Mouse (Mus musculus): ENCODE measurements around the gene Ugt1a8. TPM values are rescaled to one million over a fixed set of nuclear protein-coding genes. Genes with fewer than 3 reads are reported as not detected.

Gene Ugt1a8
- polyA plus RNA-seq, 1 experiment from 2014 or later = not detected

GRCm38 (mm10) chr1:88261706-88262105, 174.1 kb downstream of the Ugt1a8 start:
- WGBS = 88% methylated on average over 7 of the region's 7 CpGs
- H3K4me3 ChIP-seq (replicated peaks; ENCODE audit: low read length) = no peak overlapping the region
- peaks cover 64% of the 10 kb centered on the region for H3K36me3 ChIP-seq (replicated peaks; ENCODE audit: control insufficient read depth, insufficient read depth)
- no peak overlapping the region for H3K4me2 ChIP-seq (replicated peaks)
- no peak overlapping the region for H3K27ac ChIP-seq
- ATAC-seq (ENCODE audit: low FRiP score) (no peak), DNase-seq (ENCODE audit: low spot score) (no peak)
- H3K9me3 ChIP-seq (ENCODE audit: control insufficient read depth, low read length) = peaks cover 12% of the 10 kb centered on the region
- no peaks in the 10 kb centered on the region for H3K27me3 ChIP-seq (ENCODE audit: control insufficient read depth, insufficient read depth, low read length)
- H3K9ac ChIP-seq = no peak overlapping the region
- no peaks in the 10 kb centered on the region for H3K4me1 ChIP-seq (replicated peaks; ENCODE audit: control insufficient read depth, insufficient read depth, low read length)

- ATAC-seq (ENCODE audit: low FRiP score) (no peak), DNase-seq (ENCODE audit: low spot score) (peak; percentile 69)
- H3K4me1 ChIP-seq (replicated peaks; ENCODE audit: control insufficient read depth, insufficient read depth, low read length) = no peaks in the 10 kb centered on the region
- H3K4me2 ChIP-seq (replicated peaks) = no peak overlapping the region
- no peak overlapping the region for H3K4me3 ChIP-seq (replicated peaks; ENCODE audit: low read length)
- H3K36me3 ChIP-seq (replicated peaks; ENCODE audit: control insufficient read depth, insufficient read depth) = peaks cover 70% of the 10 kb centered on the region
- no peak overlapping the region for H3K27ac ChIP-seq
- no peaks in the 10 kb centered on the region for H3K27me3 ChIP-seq (ENCODE audit: control insufficient read depth, insufficient read depth, low read length)
- peaks cover 6% of the 10 kb centered on the region for H3K9me3 ChIP-seq (ENCODE audit: control insufficient read depth, low read length)
- 82% methylated on average over 4 of the region's 4 CpGs for WGBS
- no peak overlapping the region for H3K9ac ChIP-seq
Observed at GRCm38 (mm10) chr1:88262255-88262654, 174.6 kb downstream of the Ugt1a8 start.

- Histone ChIP-seq H3K9me3 (ENCODE audit: control insufficient read depth, low read length) (no peaks in the 10 kb centered on the region), H3K27ac (no peak overlapping the region), H3K4me2 (replicated peaks) (no peak overlapping the region), H3K9ac (no peak overlapping the region), H3K36me3 (replicated peaks; ENCODE audit: control insufficient read depth, insufficient read depth) (peaks cover 77% of the 10 kb centered on the region), H3K4me1 (replicated peaks; ENCODE audit: control insufficient read depth, insufficient read depth, low read length) (no peaks in the 10 kb centered on the region), H3K27me3 (ENCODE audit: control insufficient read depth, insufficient read depth, low read length) (no peaks in the 10 kb centered on the region), H3K4me3 (replicated peaks; ENCODE audit: low read length) (no peak overlapping the region)
- ATAC-seq (ENCODE audit: low FRiP score) (no peak), DNase-seq (ENCODE audit: low spot score) (no peak)
- WGBS = 79% methylated on average over 6 of the region's 6 CpGs
Observed at GRCm38 (mm10) chr1:88262961-88263360, 175.3 kb downstream of the Ugt1a8 start.

GRCm38 (mm10) chr1:88263778-88264177, 176.2 kb downstream of the Ugt1a8 start:
- Histone ChIP-seq H3K9ac (no peak overlapping the region), H3K36me3 (replicated peaks; ENCODE audit: control insufficient read depth, insufficient read depth) (peaks cover 85% of the 10 kb centered on the region), H3K4me3 (replicated peaks; ENCODE audit: low read length) (no peak overlapping the region), H3K27me3 (ENCODE audit: control insufficient read depth, insufficient read depth, low read length) (no peaks in the 10 kb centered on the region), H3K4me2 (replicated peaks) (no peak overlapping the region), H3K4me1 (replicated peaks; ENCODE audit: control insufficient read depth, insufficient read depth, low read length) (no peaks in the 10 kb centered on the region), H3K27ac (no peak overlapping the region), H3K9me3 (ENCODE audit: control insufficient read depth, low read length) (no peaks in the 10 kb centered on the region)
- ATAC-seq (ENCODE audit: low FRiP score) (no peak), DNase-seq (ENCODE audit: low spot score) (no peak)
- 91% methylated on average over 5 of the region's 5 CpGs for WGBS

- 92% methylated on average over 7 of the region's 7 CpGs for WGBS
- DNase-seq (ENCODE audit: low spot score) = no peak
- Histone ChIP-seq H3K9ac (no peak overlapping the region), H3K9me3 (ENCODE audit: control insufficient read depth, low read length) (no peaks in the 10 kb centered on the region), H3K27me3 (ENCODE audit: control insufficient read depth, insufficient read depth, low read length) (no peaks in the 10 kb centered on the region), H3K4me2 (replicated peaks) (no peak overlapping the region), H3K4me3 (replicated peaks; ENCODE audit: low read length) (no peak overlapping the region), H3K27ac (no peak overlapping the region), H3K36me3 (replicated peaks; ENCODE audit: control insufficient read depth, insufficient read depth) (peaks cover 91% of the 10 kb centered on the region), H3K4me1 (replicated peaks; ENCODE audit: control insufficient read depth, insufficient read depth, low read length) (no peaks in the 10 kb centered on the region)
- no peak for ATAC-seq (ENCODE audit: low FRiP score)
Observed at GRCm38 (mm10) chr1:88264237-88264868, 176.7 kb downstream of the Ugt1a8 start.

- Histone ChIP-seq H3K4me1 (replicated peaks; ENCODE audit: control insufficient read depth, insufficient read depth, low read length) (no peaks in the 10 kb centered on the region), H3K4me2 (replicated peaks) (no peak overlapping the region), H3K27ac (no peak overlapping the region), H3K27me3 (ENCODE audit: control insufficient read depth, insufficient read depth, low read length) (no peaks in the 10 kb centered on the region), H3K9ac (no peak overlapping the region), H3K9me3 (ENCODE audit: control insufficient read depth, low read length) (no peaks in the 10 kb centered on the region), H3K36me3 (replicated peaks; ENCODE audit: control insufficient read depth, insufficient read depth) (peaks cover 96% of the 10 kb centered on the region), H3K4me3 (replicated peaks; ENCODE audit: low read length) (no peak overlapping the region)
- 78% methylated on average over 4 of the region's 4 CpGs for WGBS
- DNase-seq (ENCODE audit: low spot score) = no peak
- no peak for ATAC-seq (ENCODE audit: low FRiP score)
Observed at GRCm38 (mm10) chr1:88264869-88265240, 177.2 kb downstream of the Ugt1a8 start.

GRCm38 (mm10) chr1:88266123-88266522, 178.5 kb downstream of the Ugt1a8 start:
- H3K9me3 ChIP-seq (ENCODE audit: control insufficient read depth, low read length) = no peaks in the 10 kb centered on the region
- no peak overlapping the region for H3K27ac ChIP-seq
- DNase-seq (ENCODE audit: low spot score) (no peak), ATAC-seq (ENCODE audit: low FRiP score) (no peak)
- 90% methylated on average over 13 of the region's 13 CpGs for WGBS
- no peak overlapping the region for H3K4me3 ChIP-seq (replicated peaks; ENCODE audit: low read length)
- no peaks in the 10 kb centered on the region for H3K4me1 ChIP-seq (replicated peaks; ENCODE audit: control insufficient read depth, insufficient read depth, low read length)
- peaks cover 87% of the 10 kb centered on the region for H3K36me3 ChIP-seq (replicated peaks; ENCODE audit: control insufficient read depth, insufficient read depth)
- no peaks in the 10 kb centered on the region for H3K27me3 ChIP-seq (ENCODE audit: control insufficient read depth, insufficient read depth, low read length)
- H3K9ac ChIP-seq = no peak overlapping the region
- H3K4me2 ChIP-seq (replicated peaks) = no peak overlapping the region

- Histone ChIP-seq H3K4me3 (replicated peaks; ENCODE audit: low read length) (no peak overlapping the region), H3K36me3 (replicated peaks; ENCODE audit: control insufficient read depth, insufficient read depth) (peaks cover 76% of the 10 kb centered on the region), H3K4me1 (replicated peaks; ENCODE audit: control insufficient read depth, insufficient read depth, low read length) (no peaks in the 10 kb centered on the region), H3K9me3 (ENCODE audit: control insufficient read depth, low read length) (no peaks in the 10 kb centered on the region), H3K4me2 (replicated peaks) (no peak overlapping the region), H3K27me3 (ENCODE audit: control insufficient read depth, insufficient read depth, low read length) (no peaks in the 10 kb centered on the region), H3K9ac (no peak overlapping the region), H3K27ac (no peak overlapping the region)
- DNase-seq (ENCODE audit: low spot score) (no peak), ATAC-seq (ENCODE audit: low FRiP score) (peak; percentile 6; the same call in 1 of the 2 replicates)
- WGBS = 94% methylated on average over 6 of the region's 6 CpGs
Observed at GRCm38 (mm10) chr1:88267489-88267888, 179.9 kb downstream of the Ugt1a8 start.

- ATAC-seq (ENCODE audit: low FRiP score) (no peak), DNase-seq (ENCODE audit: low spot score) (no peak)
- Histone ChIP-seq H3K36me3 (replicated peaks; ENCODE audit: control insufficient read depth, insufficient read depth) (peaks cover 74% of the 10 kb centered on the region), H3K9ac (no peak overlapping the region), H3K4me3 (replicated peaks; ENCODE audit: low read length) (no peak overlapping the region), H3K27me3 (ENCODE audit: control insufficient read depth, insufficient read depth, low read length) (no peaks in the 10 kb centered on the region), H3K4me1 (replicated peaks; ENCODE audit: control insufficient read depth, insufficient read depth, low read length) (no peaks in the 10 kb centered on the region), H3K9me3 (ENCODE audit: control insufficient read depth, low read length) (no peaks in the 10 kb centered on the region), H3K27ac (no peak overlapping the region), H3K4me2 (replicated peaks) (no peak overlapping the region)
- WGBS = 86% methylated on average over 6 of the region's 6 CpGs
Observed at GRCm38 (mm10) chr1:88268070-88268469, 180.5 kb downstream of the Ugt1a8 start.

Measured in hindbrain, embryonic 14.5 days (tissue).